Mouse (Mus musculus) adipocyte (in vitro differentiated cells): ENCODE results near the gene Aamp.

ENCODE experiments used
- DNase-seq: peaks from one replicate; pipeline ENCODE4 v3.0.0-alpha.2; 2016; ENCODE audit warnings: low spot score

Aamp gene

GRCm38 (mm10) chr1:74300347-74301110 is 16.0 kb upstream of the Aamp start:
- no peak for DNase-seq

GRCm38 (mm10) chr1:74298996-74299395 is 14.5 kb upstream of the Aamp start:
- peak; percentile 87 for DNase-seq

- no peak for DNase-seq
These were observed 13.7 kb upstream of the Aamp start for GRCm38 (mm10) chr1:74298157-74298750.

GRCm38 (mm10) chr1:74297269-74297668 is 12.7 kb upstream of the Aamp start:
- peak; percentile 49 for DNase-seq

GRCm38 (mm10) chr1:74296477-74296876 is 11.9 kb upstream of the Aamp start:
- no peak for DNase-seq

- peak; percentile 97 for DNase-seq
These were observed 11.1 kb upstream of the Aamp start for GRCm38 (mm10) chr1:74295456-74296171.

GRCm38 (mm10) chr1:74294733-74295455 is 10.4 kb upstream of the Aamp start:
- peak; percentile 74 for DNase-seq

- DNase-seq: no peak
These were observed 9.6 kb upstream of the Aamp start for GRCm38 (mm10) chr1:74294090-74294643.

- no peak for DNase-seq
These were observed 8.9 kb upstream of the Aamp start for GRCm38 (mm10) chr1:74293306-74293960.

- no peak for DNase-seq
These were observed 7.9 kb upstream of the Aamp start for GRCm38 (mm10) chr1:74292331-74293020.

GRCm38 (mm10) chr1:74290141-74290540 is 5.6 kb upstream of the Aamp start:
- no peak for DNase-seq

GRCm38 (mm10) chr1:74289740-74290139 is 5.2 kb upstream of the Aamp start:
- DNase-seq: no peak

GRCm38 (mm10) chr1:74289248-74289647 is 4.7 kb upstream of the Aamp start:
- no peak for DNase-seq

GRCm38 (mm10) chr1:74288327-74288726 is 3.8 kb upstream of the Aamp start:
- no peak for DNase-seq

- peak; percentile 53 for DNase-seq
These were observed 2.5 kb upstream of the Aamp start for GRCm38 (mm10) chr1:74286869-74287607.

- DNase-seq: peak; percentile 46
These were observed 873 bp upstream of the Aamp start for GRCm38 (mm10) chr1:74285212-74286010.

GRCm38 (mm10) chr1:74283686-74284463 is 663 bp downstream of the Aamp start:
- peak; percentile 72 for DNase-seq

GRCm38 (mm10) chr1:74282896-74283625 is 1.5 kb downstream of the Aamp start:
- no peak for DNase-seq
